Mouse (Mus musculus): Measurements from ENCODE around the gene Slc25a53. TPM values are rescaled to one million over a fixed set of nuclear protein-coding genes. Genes with fewer than 3 reads are reported as not detected.
"Not testable (repeated sequence)": the region's sequence is repeated elsewhere in the genome, so short reads cannot be mapped to it uniquely, and the experiment has no call there.

Gene Slc25a53
- 1 to 10 TPM; 1.8 to 4.0 (median 2.7) TPM for total RNA-seq (2022)

DNA sequence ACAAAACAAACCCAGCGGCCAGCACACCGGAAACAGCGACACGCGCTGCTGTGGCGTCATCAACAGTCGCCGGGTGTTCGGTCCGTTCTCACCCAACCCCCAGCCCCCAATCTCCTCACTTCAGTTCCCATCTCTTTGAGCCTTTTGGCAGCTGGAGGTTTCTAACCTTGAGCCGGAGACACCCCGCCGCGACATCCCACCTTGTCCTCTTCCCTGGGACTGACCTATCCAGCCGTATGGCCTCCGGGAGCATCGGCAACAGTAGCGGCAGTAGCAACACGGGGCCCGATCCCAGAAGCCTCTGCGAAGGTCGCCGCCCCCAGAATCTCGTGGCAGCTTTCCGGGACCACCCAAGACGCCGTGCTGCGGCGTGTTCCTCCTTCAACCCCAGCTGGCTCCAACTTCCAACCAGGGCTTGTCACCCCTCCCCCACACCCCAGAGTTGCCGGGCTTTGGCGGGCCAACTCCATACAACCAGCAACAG lies at the start of gene Slc25a53:
TSS of gene Slc25a53 (minus strand) at position 303 of the 484 bp plus-strand sequence.
- DNase-seq (ENCODE audit: low spot score): peak; percentile 84

DNA sequence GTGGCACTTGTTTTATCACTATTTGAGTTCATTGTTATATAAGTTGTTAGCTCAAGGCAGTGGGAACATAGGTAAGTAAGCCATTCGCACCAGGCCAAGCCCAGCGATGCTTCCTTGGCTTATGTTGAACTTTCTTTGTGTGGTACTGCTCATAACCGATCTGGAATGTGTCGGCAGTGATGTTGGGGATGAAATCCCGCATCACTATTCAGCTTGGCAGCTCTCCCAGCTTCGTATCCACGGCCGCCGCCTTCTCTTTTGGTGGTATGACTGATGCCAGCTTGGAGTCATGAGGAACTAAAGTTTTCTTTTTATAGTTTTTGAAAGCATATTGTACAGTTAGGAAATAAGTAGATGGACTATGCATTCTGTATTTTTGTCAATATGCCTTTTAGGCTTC lies 25.1 kb upstream of the Slc25a53 start:
- DNase-seq (ENCODE audit: low spot score): no peak

DNA sequence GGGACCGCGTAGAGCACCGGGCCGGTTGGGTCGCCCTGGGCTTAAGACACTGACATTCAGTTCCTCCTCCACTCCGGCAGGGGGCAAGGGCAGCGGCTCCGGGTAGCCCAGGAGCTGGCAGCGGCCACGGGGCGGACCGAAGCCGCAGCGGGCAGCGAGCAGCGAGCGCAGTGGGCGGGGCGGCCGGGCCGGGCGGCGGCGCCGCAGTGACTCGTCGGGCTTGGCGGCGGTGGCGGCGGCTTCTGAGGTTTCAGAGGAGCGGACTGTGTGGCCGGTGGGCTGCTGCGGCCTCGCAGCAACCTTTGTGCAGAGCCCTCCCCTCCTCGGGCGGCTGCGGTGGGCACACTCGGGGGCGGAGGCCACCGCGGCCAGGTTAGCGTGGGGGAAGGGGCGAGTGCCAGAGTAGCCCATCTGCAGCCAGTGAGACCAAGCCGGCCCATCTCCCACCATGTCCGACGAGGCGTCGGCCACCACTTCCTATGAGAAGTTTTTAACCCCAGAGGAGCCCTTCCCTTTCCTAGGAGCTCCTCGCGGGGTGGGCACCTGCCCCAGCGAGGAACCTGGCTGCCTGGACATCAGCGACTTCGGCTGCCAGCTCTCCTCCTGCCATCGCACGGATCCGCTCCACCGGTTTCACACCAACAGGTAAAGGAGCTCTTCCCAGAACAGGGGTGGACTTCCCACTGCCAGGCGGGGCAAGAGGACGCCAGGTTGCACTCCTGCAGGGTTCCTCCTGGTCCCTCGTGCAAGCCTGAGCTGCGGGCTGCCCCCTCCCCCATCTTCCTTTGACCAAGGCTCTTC lies 11.5 kb upstream of the Slc25a53 start, which contains the start of gene Fam199x:
TSS of gene Fam199x (plus strand) at position 170 of the 801 bp plus-strand sequence.
- peak; percentile 72 for DNase-seq (ENCODE audit: low spot score)

DNA sequence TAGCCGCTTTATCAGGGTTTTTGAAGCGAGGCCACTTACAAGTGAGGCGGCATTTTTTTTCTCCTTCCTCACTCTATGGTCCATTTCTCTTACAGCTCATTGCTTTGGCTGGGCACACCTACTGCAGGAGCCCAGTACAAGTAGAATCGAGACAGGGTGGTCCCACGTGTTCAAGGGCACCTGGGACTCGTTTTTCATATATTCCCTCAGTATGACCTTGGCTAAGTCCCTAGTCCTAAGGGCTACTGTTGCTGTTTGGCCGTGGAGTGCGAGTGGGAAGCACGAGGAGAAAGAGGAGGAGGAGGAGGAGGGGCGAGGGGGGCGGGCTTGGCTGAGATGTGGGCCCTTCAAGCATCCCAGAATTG lies 10.9 kb upstream of the Slc25a53 start:
- no peak for DNase-seq (ENCODE audit: low spot score)

DNA sequence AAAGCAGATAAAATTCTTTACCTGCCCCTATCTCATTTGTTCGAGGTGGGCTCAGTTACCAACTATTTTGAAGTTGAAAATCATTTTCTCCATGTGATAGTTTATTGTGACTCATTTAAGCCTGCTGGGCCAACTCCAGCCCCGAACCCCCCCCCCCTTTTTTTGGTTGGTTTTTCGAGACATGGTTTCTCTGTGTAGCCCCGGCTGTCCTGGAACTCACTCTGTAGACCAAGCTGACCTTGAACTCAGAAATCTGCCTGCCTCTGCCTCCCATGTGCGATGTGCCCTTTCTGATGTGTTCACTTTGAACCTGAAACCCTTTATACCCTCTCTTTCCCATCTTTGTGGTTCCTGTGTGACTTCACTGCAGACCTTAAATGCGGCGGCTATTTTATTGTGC lies 400 bp upstream of the Slc25a53 start:
- DNase-seq (ENCODE audit: low spot score): no peak

DNA sequence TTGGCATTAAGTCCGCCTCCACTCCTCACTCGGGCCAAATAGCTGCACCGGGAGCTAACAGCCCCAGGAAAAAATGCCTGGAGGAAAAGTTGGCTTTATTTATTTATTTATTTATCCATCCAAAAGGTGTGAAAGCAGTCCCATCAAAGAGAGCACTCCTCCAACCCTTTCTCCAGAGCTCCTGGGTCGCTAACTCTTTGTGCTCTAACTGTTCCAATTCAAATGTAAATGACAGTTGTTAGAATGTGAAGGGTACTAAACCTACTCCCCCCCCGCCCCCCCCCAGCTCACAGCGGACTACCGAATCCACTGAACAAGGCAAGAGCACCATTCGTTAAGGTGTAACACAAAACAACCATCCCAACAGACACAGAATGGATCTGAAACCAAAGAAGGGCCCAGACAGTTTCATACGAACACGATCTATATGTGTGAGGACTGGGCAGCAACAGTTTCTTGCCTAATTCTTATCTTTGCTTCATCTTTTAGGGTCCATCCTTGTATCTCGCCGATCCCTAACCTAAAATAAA lies 567 bp downstream of the Slc25a53 start:
- DNase-seq (ENCODE audit: low spot score): no peak

DNA sequence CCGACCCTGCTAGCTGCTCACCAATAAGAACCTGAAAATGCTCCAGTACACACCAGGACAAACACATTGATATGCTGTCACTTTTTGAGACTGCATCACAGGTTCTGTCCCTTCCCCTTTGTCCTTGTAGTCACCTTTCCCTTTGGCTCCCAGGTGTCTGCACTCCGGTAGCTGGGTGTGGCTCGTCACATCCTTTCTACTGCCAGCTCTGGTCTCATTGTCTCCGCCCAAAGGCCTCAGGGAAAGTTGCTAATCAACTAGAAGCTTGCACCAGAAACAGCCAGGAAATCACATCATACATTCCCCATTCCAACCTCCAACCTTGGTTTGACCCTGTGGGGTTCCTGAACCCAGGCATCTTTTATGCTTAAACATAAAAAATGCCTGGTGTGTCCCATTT lies 3.8 kb downstream of the Slc25a53 start:
- no peak for DNase-seq (ENCODE audit: low spot score)

DNA sequence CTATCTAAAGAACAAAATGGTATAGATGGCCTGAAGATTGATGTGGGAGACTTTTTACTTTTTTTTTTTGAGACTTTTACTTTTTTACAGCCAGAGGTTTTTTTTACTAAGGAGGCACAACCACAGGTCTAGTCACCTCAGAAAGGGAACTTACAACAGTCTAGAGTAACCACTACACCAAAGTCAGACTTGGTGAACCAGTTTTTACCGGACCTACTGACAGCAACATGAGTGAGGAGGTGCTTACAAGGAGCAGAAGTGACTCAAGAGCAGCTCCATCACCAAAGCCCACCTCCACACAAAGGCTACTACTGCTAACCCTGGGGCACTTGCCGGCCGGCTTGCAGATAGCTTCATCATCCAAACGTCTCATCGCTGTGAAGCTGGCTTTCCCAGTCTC lies 6.4 kb downstream of the Slc25a53 start:
- no peak for DNase-seq (ENCODE audit: low spot score)

DNA sequence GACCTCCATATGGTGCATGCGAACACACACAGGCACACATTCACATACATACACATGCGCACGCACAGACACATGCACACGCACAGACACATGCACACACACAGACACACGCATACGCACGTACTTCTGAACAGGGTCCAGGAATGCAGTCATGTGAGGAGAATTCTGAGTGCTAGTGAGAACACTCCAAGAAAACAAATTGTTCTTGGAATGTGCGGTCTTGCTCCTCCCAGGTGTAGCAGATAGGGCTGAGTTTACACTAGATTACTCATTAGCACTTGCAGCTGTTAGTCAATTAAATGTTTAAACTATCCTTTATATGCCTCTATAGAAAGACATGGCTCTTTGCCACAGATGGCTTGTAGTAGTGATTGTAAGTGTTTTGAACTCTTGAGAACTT lies 7.2 kb downstream of the Slc25a53 start:
- no peak for DNase-seq (ENCODE audit: low spot score)

DNA sequence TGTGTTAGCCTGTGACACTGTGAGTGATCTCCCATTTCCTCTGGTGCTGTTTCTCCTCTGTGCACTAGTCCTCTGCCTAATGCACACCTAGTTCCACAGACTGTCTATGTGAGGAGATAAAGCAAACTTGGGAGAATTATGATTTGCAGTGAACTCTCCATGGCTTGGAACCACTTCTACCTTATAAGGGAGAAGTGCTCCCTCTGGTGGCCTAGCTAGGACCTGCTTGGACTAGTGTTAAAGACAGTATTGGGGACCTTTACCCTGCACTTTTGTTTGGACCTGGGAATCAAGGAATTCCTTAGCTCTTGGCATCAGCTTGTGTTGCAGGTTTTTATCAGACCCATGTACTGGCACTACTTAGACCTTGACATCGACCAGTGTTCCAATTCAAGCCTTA lies 18.8 kb downstream of the Slc25a53 start:
- DNase-seq (ENCODE audit: low spot score): peak; percentile 33

DNA sequence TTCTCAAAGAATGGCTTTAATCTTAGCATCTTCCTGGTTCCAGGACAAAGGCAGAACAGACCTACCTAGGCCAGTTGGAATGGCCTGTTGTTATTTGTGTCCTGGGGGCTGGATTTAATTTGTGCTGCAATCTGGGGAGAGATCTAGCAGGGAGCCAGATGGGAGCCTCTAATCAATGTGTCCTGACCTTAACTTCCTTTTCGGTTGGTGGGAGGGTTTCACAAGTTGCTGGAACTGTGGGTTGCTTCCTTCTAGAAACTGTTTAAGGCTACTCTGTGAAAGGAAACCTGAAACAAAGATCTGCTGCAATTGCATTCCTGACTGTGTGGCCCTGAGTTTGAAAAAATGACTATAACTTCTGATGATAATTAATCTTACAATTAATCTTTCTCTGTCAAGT lies 20.4 kb downstream of the Slc25a53 start:
- DNase-seq (ENCODE audit: low spot score): no peak

DNA sequence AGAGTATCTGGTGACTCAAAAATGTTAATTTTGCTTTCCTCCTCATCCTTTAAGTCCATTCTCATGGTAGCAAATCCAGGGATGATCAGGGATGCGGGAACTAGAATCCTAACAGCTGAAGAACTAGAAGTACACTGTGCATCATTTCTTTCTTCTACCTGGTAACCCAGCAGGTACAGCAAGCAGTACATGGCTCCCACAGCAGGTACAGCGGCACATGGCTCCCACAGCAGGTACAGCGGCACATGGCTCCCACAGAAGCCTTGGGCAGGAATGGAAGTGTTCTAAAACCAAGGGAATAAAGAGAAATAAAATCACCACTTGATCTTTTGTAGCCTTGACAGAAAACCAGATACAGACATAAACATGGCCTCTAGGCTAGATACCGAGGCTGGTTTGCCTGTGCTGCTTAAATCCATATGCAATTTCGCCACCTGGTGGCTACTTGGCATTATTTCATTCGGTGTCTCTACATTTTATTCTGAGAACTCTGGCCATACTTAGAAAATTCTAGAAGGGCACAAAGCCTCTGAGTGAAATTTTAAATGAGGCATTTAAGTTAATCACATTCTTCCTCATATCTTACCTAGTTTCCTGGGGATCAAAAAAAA lies 22.9 kb downstream of the Slc25a53 start:
- DNase-seq (ENCODE audit: low spot score): peak; percentile 24

DNA sequence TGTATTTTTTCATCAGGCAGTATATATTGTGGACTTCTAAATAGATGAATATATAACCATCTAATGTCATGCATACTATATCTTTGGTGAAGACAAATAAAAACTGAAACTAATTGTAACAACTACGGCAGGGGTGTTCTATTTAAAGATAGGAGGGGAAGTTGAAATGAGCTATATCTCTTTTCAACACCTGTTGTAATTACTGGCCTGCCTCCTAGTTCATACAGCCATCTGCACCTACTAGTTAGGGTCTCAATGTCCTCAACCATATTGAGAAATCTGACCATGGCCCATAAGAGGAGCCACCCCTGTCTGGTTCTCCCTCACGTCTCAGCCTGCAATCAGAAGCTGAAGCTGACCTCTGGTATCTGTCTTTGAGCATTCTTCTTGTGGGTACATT lies 41.8 kb downstream of the Slc25a53 start:
- DNase-seq (ENCODE audit: low spot score): no peak

DNA sequence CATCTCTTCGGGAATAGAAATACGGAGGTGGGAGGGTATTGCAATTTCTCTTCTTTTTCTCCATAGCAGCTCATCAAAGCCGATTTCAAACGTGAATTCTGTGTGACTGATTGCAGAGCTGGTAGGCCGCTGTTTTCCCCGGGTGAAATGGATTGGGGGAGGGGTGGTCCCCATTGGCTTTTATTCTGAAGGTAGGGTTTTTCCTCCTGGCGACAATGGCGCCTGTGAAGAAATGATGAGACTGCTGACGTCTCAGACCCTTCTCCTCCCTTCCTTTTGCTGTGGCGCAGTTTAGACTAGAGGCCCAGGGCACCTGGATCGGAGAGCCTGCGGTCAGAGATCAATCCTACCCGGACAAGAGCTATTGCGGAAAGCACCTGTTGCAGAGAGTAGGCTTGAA lies 44.5 kb downstream of the Slc25a53 start:
- DNase-seq (ENCODE audit: low spot score): no peak

DNA sequence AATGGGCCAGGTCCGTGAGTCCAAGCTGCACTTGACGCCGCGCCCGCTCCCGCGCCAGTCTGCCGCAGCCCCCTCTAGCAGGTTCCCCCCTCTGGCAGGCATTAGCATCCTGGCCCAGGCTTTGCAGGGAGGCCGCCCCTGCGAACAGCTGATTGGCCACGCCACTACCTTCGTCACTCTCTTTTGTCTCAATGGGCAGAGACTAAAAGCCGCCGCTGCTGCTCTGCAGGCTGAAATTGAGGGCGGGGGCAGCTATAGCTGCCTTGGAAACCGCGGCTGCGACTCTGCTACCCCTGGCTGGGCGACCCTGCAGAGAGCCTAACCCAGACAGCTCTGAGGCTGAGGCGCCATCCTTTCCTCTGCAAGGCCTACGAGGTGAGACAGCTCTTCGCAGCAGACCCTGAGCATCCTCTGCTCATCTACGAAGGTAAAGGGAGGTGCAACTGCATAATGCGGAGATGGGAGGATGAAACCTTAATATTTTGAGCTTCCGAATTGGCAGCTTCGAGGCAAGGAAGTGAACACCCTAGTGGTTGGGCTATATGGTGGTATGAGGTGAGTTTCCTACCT lies 45.0 kb downstream of the Slc25a53 start, which contains the start of gene Zcchc18:
TSS of gene Zcchc18 (plus strand) at position 178 of the 570 bp plus-strand sequence.
- DNase-seq (ENCODE audit: low spot score): peak; percentile 2

DNA sequence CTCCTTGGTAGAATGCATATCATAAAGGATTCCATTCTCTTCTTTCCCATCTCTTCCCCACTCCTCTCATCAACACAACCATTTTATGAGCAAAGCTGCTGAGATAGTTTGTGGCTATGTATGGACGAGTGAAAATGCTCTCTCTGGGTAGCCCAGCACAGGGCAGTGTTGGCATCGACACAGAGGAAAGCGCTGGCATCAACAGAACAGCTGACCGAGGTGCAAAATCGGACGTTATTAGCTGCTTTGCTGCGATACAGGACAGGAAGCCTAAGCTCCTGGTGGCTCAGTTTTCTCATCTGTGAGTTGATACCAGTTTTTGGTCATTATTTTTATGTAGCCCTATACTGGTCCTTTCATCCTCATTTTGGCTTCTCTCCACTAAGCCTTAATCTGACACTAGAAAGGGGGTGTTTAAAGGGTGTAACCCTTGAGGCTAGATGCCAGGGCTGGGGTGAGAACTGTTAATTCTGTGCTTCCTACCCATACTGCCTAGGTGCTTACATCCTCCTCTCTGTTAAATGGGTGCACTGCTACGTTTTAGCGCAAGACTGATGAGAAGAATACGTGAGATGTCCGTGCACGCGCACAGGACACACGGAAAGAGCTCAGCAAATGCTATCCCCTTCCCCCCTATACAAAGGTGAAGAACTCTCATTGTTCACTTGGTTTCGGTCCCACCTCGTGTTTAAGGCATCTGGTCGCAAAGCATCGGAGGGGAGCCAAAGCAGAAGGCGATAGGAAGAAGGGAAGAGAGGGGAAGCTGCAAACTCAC lies 45.7 kb downstream of the Slc25a53 start:
- DNase-seq (ENCODE audit: low spot score): no peak

DNA sequence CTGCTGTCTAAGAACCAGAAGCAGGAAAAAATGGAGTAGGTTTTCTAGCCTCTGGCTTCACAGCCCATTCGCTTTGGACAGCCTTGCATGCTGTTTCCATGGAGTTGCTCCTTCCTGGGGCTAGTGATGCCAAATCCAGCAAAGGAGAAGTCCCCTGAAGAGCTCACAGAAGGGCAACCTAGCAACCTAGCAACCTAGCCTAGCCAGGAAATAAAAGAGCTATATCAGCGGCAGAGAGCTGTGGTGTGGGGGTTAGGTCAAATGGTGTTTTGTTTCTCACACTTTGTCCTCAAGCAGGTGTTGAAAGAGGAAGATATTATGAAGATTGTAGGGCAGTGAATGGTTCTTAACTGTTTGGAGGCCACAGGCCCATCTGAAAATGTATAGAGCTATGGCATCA lies 46.8 kb downstream of the Slc25a53 start:
- DNase-seq (ENCODE audit: low spot score): no peak

DNA sequence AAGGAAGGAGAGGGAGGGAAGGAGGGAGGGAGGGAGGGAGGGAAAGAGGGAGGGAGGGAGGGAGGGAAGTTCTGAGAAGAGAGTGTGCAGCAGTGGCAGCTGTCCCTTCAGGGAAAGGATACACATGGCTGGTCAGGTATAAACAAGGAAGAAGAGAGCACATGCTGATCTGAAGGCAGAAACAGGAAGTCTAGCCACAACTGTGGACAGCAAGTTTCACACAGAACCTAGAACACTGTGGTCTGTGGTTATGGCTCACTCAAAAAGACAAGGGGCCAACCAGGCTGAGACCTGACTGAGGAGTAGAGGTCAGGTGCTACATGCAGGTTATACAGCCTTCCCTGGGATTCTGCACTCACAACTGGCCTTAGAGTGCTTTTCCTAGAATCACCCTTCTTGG lies 52.1 kb downstream of the Slc25a53 start:
- no peak for DNase-seq (ENCODE audit: low spot score)

DNA sequence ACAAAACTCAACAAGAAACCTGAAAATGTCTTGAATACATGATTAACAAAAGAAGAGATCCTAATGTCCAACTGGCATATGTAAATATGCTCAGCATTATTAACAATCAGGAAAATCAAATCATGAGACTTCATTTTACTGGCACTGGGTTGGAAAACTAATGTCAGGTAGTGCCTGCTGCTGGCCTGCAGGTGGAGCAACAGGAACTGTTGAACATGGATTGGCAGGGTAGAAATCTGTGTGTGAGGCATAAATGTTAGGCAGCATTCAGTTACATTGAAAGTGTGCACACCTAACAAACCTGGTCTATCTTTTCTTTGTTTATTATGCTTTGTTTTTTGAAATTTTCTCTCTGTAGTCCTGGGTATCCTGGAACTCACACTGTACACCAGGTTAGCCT lies 59.5 kb downstream of the Slc25a53 start:
- no peak for DNase-seq (ENCODE audit: low spot score)

DNA sequence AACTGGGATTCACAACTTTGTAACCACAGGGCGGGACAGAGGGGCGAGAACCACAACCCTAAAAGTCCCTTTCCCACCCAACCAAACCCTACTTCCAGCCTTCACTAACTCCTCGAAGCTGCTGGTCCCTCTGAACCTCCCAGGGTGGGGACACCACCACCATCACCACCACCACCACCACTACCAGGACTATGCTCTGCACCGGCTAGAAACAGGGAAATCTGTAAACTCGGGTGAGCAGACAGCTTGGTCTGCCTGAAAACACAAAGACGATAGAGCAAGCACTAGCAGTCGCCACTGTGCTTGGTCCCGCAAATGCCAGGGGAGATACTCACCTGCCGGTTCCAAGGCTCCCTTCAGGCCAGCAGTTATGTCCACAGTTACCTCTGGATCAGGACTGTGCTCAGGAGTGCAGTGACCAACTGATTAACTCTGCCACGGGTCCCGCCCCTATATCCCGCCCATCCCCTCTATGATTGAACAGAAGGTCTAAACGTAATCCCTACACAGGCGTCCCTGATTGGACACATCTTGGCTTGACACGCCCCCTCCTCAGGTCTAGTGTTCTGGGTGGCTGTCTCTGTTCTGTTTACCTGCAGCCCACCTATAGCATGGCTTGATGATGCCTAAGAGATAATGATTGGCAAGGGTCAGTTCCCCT lies 61.5 kb downstream of the Slc25a53 start, which contains the start of the genes Tmsb15l and Tmsb15b1:
TSS of gene Tmsb15l (minus strand) at position 446 of the 661 bp plus-strand sequence.
TSS of gene Tmsb15b1 (minus strand) at position 451 of the 661 bp plus-strand sequence.
- peak; percentile 7 for DNase-seq (ENCODE audit: low spot score)

DNA sequence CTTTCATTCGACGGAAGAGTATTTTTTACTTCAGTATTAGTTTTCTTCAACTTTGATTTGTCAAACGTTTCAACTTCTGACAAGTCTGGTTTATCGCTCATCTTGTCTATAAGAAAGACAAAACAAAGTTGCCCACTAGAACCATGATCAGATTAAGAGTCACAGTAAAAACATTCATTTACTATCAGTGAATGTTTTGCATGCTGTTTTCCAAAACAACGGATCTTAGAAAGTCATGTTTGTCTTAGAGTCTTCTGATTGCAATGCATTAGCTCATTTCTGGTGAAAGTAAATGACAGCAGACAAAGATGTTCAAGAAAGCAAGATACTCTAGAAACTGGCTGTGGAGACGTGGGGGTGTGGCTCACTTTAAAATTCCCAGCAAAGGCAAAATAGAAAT lies 62.7 kb downstream of the Slc25a53 start, which contains the start of gene Tmsb15b2:
TSS of gene Tmsb15b2 (minus strand) at position 101 of the 400 bp plus-strand sequence.
- DNase-seq (ENCODE audit: low spot score): not testable (repeated sequence)

All from heart, adult 8-10 months (tissue).